Mouse (Mus musculus) heart, embryonic 14.5 days (tissue): ENCODE results near the gene Pde4b. TPM values are rescaled to one million over a fixed set of nuclear protein-coding genes. Genes with fewer than 3 reads are reported as not detected.

Source experiments
- ATAC-seq: fragments of 200-750 bp; cut with Nextera tagmentation; 2 replicates; pipeline ENCODE4 v1.8.0; 2017; ENCODE audit warnings: low read depth, moderate TSS enrichment; ENCODE audit not compliant: insufficient number of reproducible peaks, insufficient read depth, low FRiP score
- H3K27ac ChIP-seq, 2 experiments: fragments of 200-500 bp in 1 of 2; fragments of 300-500 bp in 1 of 2; sonication (generic) in 1 of 2; replicated peaks in 1 of 2; 2 replicates each; pipeline ENCODE4 v1.5.1; 2012 to 2014; ENCODE audit warnings: low read depth in 2 of 2, low read length in 2 of 2, control low read depth in 1 of 2, mild to moderate bottlenecking in 1 of 2, mixed read lengths in 1 of 2; ENCODE audit not compliant: control insufficient read depth in 1 of 2, insufficient read depth in 1 of 2
- H3K27me3 ChIP-seq: fragments of 300-500 bp; sonication (generic); 2 replicates; pipeline ENCODE4 v1.6.1; 2014; ENCODE audit warnings: mild to moderate bottlenecking, low read length, control low read depth; ENCODE audit not compliant: control insufficient read depth, insufficient read depth
- H3K36me3 ChIP-seq: fragments of 300-500 bp; sonication (generic); 2 replicates; pipeline ENCODE4 v1.6.1; 2014; ENCODE audit warnings: mild to moderate bottlenecking, control low read depth, low read length, mixed read lengths; ENCODE audit not compliant: control insufficient read depth, insufficient read depth
- H3K4me1 ChIP-seq, 2 experiments: fragments of 200-500 bp in 1 of 2; fragments of 300-500 bp in 1 of 2; sonication (generic) in 1 of 2; 2 replicates each; pipeline ENCODE4 v1.6.1; 2012 to 2014; ENCODE audit warnings: low read length in 2 of 2, control low read depth in 1 of 2, mixed read lengths in 1 of 2; ENCODE audit not compliant: control insufficient read depth in 2 of 2, insufficient read depth in 2 of 2
- H3K4me2 ChIP-seq: fragments of 300-500 bp; sonication (generic); 2 replicates; pipeline ENCODE4 v1.6.1; 2014; ENCODE audit warnings: mild to moderate bottlenecking, low read length
- H3K4me3 ChIP-seq, 2 experiments: fragments of 200-500 bp in 1 of 2; fragments of 300-500 bp in 1 of 2; sonication (generic) in 1 of 2; 2 replicates each; pipeline ENCODE4 v1.5.1; 2012 to 2014; ENCODE audit warnings: low read length in 2 of 2, mild to moderate bottlenecking in 2 of 2, control low read depth in 1 of 2, low read depth in 1 of 2, moderate library complexity in 1 of 2; ENCODE audit not compliant: control insufficient read depth in 1 of 2, insufficient read depth in 1 of 2
- H3K9ac ChIP-seq: fragments of 300-500 bp; sonication (generic); 2 replicates; pipeline ENCODE4 v1.6.1; 2014; ENCODE audit warnings: mild to moderate bottlenecking, low read length
- H3K9me3 ChIP-seq: fragments of 300-500 bp; sonication (generic); 2 replicates; pipeline ENCODE4 v1.6.1; 2016; ENCODE audit warnings: low read length, control low read depth; ENCODE audit not compliant: control insufficient read depth
- WGBS: fragments of 180-500 bp; shearing (Covaris S2); extraction: QIAGEN DNeasy Blood & Tissue Kit; methylation state at CpG from one replicate; pipeline ENCODE4 v1.1.7; 2014; 5-methylcytosine and 5-hydroxymethylcytosine counted together
- polyA plus RNA-seq: library from polyadenylated mRNA; unstranded; fragments of >200 nt; fragmentation: Nextera tagmentation; extraction: Ambion mirVana; gene quantifications from 2 replicates; pipeline ENCODE4 v1.2.1, GENCODE M21; 2014

The Pde4b gene
- polyA plus RNA-seq, 1 experiment from 2014 or later = 30.5 TPM

DNA sequence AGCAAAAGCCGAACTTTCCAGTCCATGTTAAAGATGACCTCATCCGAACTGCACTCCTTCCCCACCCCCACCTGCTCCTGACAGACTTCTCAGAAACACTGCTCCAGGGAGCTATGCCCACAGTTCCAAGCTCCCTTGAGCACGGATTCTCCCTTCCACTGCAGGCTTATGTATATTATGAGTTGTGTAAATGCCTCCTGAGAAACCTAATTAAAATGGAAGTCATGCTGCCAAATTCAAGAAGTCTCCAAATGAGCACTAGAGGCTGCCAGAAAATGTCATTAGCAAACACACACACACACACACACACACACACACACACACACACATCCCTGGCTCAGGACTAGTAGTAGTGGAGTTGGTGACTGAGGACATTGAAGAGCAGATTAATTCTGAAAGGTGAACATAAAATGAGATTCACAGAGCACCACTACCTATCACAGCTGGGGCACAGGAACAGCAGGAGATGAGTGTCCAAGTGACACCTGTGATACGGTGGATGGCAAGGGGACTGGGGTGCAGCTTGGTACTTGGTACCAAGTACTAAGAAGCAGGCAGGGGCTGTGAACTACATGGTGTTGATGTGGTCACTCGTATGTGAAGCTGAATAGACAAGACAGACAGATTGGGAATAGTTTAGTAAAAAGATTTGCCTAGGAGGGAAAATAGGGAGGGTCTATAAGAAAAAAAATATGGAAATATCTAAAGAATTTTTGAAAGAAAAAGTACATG lies 533.0 kb downstream of the Pde4b start:
- Histone ChIP-seq H3K4me1 (no peaks in the 10 kb centered on the region), H3K36me3 (no peaks in the 10 kb centered on the region), H3K9me3 (no peaks in the 10 kb centered on the region), H3K9ac (no peak overlapping the region), H3K4me3 (no peak overlapping the region), H3K27me3 (no peaks in the 10 kb centered on the region), H3K27ac (no peak overlapping the region), H3K4me2 (no peak overlapping the region)
- 49% methylated on average over 5 of the region's 5 CpGs for WGBS
- ATAC-seq = no peak

- no peak overlapping the region for H3K4me2 ChIP-seq
- ATAC-seq = no peak
- 85% methylated on average over 2 of the region's 2 CpGs for WGBS
- no peak overlapping the region for H3K27ac ChIP-seq
- H3K27me3 ChIP-seq = no peaks in the 10 kb centered on the region
- H3K9me3 ChIP-seq = no peaks in the 10 kb centered on the region
- H3K36me3 ChIP-seq = no peaks in the 10 kb centered on the region
- H3K4me1 ChIP-seq = no peaks in the 10 kb centered on the region
- no peak overlapping the region for H3K9ac ChIP-seq
- no peak overlapping the region for H3K4me3 ChIP-seq
These were observed 533.8 kb downstream of the Pde4b start for GRCm38 (mm10) chr4:102621120-102621519.

- Histone ChIP-seq H3K4me2 (no peak overlapping the region), H3K9me3 (no peaks in the 10 kb centered on the region), H3K9ac (no peak overlapping the region), H3K27me3 (no peaks in the 10 kb centered on the region), H3K36me3 (no peaks in the 10 kb centered on the region), H3K4me3 (no peak overlapping the region), H3K27ac (no peak overlapping the region), H3K4me1 (no peaks in the 10 kb centered on the region)
- no peak for ATAC-seq
- WGBS = 77% methylated on average over 5 of the region's 5 CpGs
These were observed 535.6 kb downstream of the Pde4b start for GRCm38 (mm10) chr4:102622977-102623376.

DNA sequence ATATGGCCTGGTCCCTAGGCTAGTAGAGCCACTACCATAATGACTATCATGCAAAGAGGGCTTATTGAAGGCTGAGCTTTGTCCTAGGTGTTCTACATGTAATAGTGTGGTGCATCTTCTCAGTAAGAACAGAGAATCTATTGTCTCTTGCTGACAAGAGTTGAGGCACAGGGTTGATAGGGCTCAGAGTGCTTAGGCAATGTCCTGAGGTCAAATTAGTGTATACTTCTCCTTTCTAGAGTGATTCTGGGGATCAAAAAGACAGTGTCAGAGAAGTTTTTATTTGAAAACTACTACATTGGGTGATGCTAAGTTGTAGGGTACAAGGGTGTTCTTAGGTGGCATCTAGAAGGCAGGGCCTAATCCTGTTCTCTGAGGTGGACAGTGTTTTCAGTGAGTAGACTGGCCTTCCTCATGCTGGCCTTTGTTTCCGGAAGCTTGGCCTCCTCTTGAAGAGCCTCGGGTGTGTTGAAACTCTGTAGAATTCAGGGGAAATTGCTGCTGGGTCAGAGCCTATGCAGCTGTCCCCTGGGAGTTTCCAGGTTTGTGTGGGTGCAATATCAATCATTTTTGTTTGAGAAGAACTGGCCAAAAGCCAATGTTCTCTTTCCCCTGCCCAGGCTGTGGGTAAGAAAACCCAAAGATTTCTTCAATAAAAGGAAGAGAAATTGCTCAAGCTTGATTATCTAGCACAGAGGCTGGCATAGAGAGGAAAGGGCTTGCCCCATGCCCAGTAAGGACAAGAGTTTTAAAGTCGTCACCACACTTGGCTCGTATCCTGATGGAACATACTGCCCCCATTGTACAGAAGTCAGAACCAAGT lies 536.7 kb downstream of the Pde4b start:
- Histone ChIP-seq H3K27me3 (no peaks in the 10 kb centered on the region), H3K27ac (no peak overlapping the region), H3K4me2 (no peak overlapping the region), H3K4me3 (no peak overlapping the region), H3K9me3 (no peaks in the 10 kb centered on the region), H3K4me1 (no peaks in the 10 kb centered on the region), H3K36me3 (no peaks in the 10 kb centered on the region), H3K9ac (no peak overlapping the region)
- WGBS = 77% methylated on average over 4 of the region's 4 CpGs
- ATAC-seq = no peak

DNA sequence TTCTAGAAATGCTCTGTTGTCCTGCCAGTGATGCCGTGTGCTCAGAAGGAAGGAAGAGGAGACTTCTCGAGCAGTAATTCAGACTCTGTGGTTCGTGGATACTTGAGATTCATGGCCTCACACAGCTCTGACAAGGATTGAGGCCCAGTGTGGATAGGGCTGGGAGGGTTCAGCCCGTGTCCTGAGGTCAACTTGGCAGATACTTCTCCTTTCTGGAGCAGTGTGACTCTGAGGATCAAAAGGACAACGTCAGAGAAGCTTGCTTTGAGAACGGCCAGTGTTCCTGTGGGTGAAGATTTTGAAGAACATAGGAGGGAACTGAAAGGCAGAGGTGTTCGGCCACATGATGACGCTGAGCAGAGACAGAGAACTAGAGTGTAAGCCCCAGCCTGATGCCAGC lies 537.6 kb downstream of the Pde4b start:
- Histone ChIP-seq H3K9me3 (no peaks in the 10 kb centered on the region), H3K9ac (no peak overlapping the region), H3K27ac (no peak overlapping the region), H3K4me1 (no peaks in the 10 kb centered on the region), H3K27me3 (no peaks in the 10 kb centered on the region), H3K36me3 (no peaks in the 10 kb centered on the region), H3K4me3 (no peak overlapping the region), H3K4me2 (no peak overlapping the region)
- 52% methylated on average over 8 of the region's 8 CpGs for WGBS
- ATAC-seq = no peak

GRCm38 (mm10) chr4:102627799-102628198 lies 540.5 kb downstream of the Pde4b start:
- no peaks in the 10 kb centered on the region for H3K27me3 ChIP-seq
- no peak overlapping the region for H3K4me2 ChIP-seq
- H3K36me3 ChIP-seq = no peaks in the 10 kb centered on the region
- ATAC-seq = no peak
- WGBS = 81% methylated on average over 4 of the region's 4 CpGs
- H3K4me3 ChIP-seq = no peak overlapping the region
- no peaks in the 10 kb centered on the region for H3K9me3 ChIP-seq
- H3K9ac ChIP-seq = no peak overlapping the region
- H3K27ac ChIP-seq = no peak overlapping the region
- H3K4me1 ChIP-seq = peaks cover 4 to 5% of the 10 kb centered on the region in 2 experiments; a peak in 1 of 4 replicates

DNA sequence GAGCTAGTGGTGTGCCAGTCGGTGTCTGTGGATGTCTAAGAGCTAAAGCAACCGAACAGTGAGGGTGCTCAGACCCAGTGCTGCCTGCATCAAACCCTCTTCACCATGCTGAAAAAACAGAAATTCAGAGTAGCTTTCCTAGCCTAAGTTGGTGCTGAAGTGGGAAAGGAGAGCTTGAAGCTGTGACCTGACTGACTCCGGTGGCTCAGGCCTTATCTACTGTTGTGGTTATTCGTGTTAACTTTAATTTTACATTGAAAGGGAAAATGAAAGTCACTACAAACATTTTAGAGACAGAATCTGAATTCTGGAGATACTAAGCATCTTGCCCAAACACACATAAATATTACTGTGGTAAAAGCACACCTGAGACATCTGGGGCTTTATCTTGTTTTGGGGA lies 542.3 kb downstream of the Pde4b start:
- Histone ChIP-seq H3K27me3 (no peaks in the 10 kb centered on the region), H3K27ac (no peak overlapping the region), H3K9me3 (no peaks in the 10 kb centered on the region), H3K9ac (no peak overlapping the region), H3K36me3 (no peaks in the 10 kb centered on the region), H3K4me1 (peaks cover 5 to 7% of the 10 kb centered on the region in 2 experiments; a peak in 3 of 4 replicates), H3K4me3 (no peak overlapping the region), H3K4me2 (no peak overlapping the region)
- 46% methylated on average over 4 of the region's 4 CpGs for WGBS
- no peak for ATAC-seq
